Mouse (Mus musculus): ENCODE results near the gene Phf14.

DNA sequence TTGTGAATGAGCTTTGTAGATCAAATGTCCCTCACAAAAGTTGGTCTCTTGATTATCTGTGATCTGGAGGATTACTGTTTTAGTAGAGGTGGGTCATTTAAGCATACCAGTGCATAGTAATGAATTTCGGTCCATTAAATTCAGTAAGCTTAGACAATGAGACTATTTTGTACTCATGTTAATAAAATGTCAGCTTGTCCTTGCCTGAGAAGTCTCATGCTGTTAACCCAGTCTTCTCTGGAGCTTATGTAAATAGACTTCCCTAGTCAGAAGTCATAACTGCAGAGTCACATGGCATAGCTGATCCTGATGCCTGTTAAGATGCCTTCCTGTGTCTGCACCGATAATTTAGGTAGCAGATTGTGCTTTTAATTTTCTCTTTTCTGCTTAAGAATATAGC lies 106.4 kb downstream of the Phf14 start:
- TF ChIP-seq CTCF (IDR thresholded peaks at IDR 0.05; ENCODE audit: low read depth, low read length) (no peak), POLR2A (IDR thresholded peaks at IDR 0.05; ENCODE audit: borderline replicate concordance, low read depth, low read length) (no peak)

Data from bone marrow macrophage, adult 2 months (primary cell).